Mouse (Mus musculus) right cerebral cortex, adult 2 months (tissue): Measurements from ENCODE around the gene Zcchc9.
"Not testable (repeated sequence)": the region's sequence is repeated elsewhere in the genome, so short reads cannot be mapped to it uniquely, and the experiment has no call there.

Source experiments
- DNase-seq, 2 experiments: peaks; one replicate each; pipeline ENCODE4 v3.0.0; 2021 to 2022; ENCODE audit warnings: low spot score in 2 of 2

Zcchc9 gene

GRCm38 (mm10) chr13:91807155-91807839 is at the start of gene Zcchc9:
Gene Zcchc9 (minus strand): TSS chr13:91807705.
- peak; percentile 87 to 94 for DNase-seq

DNA sequence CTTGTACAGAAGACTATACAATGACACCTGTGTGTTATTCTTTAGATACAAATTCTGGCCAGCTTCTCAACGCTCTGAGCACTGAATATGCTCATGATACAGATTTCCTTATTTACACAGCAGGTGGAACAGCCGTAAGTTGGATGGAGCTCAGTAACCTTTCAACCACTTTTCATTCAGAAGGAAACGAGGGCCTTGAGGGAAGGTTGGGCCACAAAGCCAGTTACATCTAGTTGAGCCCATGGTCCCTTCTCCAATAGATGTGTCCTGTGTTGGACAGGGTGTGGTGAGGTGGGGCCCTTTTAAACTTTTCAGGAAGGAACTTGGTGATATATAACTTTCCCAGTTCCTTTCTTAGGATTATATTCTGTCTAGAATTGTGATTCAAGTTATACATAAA is 46.9 kb upstream of the Zcchc9 start:
- no peak for DNase-seq

DNA sequence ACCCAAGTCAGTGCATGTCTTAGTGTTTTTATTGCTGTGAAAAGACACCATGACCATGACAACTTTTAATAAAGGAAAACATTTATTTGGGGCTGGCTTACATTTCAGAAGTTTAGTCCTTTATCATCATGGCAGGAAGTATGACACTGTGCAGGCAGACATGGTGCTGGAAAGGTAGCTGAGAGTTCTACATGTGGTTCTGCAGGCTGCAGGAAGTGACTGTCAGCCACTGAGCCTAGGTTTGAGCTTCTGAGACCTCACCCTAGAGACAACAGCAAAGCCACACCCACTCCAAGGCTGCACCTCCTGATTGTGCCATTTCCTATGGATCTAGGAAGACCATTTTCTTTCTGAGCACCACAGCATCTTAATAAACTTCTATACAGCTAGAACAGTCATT is 20.4 kb upstream of the Zcchc9 start:
- no peak for DNase-seq

DNA sequence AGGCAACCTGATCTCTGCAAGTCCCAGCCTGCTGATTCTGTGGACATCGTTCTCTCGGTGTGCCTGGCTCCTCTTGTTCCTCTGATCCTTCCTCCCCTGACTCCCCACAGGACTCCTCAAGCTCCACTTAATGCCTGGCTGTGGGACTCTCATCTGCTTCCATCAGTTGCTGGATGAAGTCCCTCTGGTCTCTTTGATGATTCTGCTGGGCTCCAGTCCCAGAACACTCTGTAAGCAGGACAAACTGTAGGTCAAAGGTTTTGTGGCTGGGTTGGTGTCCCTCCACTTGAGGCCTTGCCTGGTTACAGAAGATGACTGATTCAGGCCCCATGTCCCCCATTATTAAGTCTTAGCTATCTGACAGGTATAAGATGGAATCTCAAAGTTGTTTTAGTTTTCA is 18.6 kb upstream of the Zcchc9 start:
- no peak for DNase-seq

- DNase-seq: no peak
These were observed 17.5 kb upstream of the Zcchc9 start for GRCm38 (mm10) chr13:91824845-91825550.

GRCm38 (mm10) chr13:91823735-91824134 is 16.2 kb upstream of the Zcchc9 start:
- DNase-seq: no peak

DNA sequence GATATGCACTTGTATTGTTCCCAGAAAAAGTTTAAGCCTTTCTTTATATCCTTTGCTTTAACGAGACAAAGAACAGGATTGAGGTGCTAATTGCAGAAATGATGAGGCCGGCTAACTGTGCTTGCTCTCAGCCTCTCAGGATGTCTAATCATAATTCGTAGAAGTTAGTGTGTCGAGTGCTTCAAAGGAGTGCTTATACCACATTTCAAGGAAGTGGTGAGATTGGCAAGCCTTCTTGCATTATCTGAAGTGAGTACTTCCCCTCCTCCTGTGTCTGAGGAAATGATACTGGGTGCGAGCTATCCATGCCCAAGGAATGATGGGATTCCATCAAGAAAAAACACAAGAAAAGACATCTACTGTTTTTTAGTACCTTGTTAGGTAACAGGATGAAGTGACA is 7.2 kb upstream of the Zcchc9 start:
- no peak for DNase-seq

DNA sequence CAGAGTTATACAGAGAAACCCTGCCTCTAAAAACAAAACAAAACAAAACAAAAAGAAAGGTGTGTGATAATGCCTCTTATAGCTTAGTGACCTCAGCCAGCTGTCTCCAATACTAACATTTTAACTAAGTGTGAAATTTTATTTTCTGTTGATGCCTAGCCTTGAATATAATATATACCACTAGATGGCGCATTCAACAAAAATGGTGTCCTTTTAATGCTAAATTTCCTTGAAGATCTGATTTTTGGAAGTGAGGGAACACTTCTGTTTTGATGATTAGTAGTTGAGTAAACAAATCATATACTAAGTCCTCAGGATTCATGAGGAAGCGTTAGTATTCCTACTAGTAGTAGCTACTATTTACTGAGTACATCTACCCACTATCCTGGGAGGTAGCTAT is 2.0 kb upstream of the Zcchc9 start:
- no peak for DNase-seq

- no peak for DNase-seq
These were observed 520 bp upstream of the Zcchc9 start for GRCm38 (mm10) chr13:91807874-91808575.

- DNase-seq: no peak
These were observed 5.8 kb downstream of the Zcchc9 start for GRCm38 (mm10) chr13:91801726-91802125.

DNA sequence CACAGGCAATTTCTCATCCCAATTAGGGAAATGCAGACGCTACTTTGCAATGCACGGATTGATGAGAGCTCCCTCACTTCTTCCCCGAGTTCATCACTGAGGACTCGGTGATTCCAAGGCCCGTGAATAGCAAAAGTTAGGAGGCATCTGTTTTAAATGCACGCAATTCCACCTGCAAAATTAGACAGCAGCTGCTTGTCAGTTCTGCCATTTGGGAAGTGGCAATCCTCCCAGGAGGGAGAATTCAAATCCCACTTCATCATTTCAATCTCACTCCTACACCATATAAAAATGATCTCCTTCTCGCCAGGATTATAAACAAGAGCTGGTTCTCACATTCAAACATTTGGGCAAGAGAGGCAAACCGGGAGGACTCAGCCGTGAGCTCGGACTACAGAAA is 10.1 kb downstream of the Zcchc9 start:
- no peak for DNase-seq

DNA sequence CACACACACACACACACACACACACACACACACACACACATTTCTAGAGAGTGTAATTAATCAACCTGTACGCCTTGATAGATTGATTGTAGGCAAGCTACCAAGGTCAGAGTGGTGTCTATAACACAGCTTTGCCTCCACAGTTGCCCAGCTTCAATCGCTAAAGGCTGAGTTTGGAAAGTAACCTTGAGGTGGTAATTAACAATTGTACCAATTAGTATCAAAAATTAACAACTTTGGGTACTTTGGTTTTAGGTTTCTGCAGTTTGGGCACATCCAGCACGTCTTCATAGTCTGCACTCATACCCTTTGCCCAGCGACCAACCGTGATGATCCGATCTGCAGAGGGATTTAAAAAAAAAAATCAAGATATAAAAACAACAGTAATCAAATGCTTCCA is 10.6 kb downstream of the Zcchc9 start:
- no peak for DNase-seq

DNA sequence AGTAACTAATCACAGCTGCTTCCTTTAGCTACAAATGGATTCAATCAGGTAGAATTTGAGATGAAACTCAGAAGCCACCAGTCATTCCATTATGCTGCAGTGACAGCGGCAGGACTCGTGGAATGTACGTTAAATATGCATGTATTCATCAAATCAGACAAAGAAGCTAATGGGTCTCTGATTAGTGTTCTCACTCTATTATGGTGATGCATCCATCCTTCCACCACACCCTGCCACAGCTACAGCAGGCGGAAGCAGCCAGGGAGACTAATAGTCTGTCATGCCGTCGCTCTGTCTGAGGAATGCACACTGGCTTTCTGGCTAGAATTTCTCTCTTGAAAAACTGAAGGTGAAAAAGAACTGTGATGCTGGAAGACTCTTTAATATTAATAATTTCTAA is 11.5 kb downstream of the Zcchc9 start:
- no peak for DNase-seq

DNA sequence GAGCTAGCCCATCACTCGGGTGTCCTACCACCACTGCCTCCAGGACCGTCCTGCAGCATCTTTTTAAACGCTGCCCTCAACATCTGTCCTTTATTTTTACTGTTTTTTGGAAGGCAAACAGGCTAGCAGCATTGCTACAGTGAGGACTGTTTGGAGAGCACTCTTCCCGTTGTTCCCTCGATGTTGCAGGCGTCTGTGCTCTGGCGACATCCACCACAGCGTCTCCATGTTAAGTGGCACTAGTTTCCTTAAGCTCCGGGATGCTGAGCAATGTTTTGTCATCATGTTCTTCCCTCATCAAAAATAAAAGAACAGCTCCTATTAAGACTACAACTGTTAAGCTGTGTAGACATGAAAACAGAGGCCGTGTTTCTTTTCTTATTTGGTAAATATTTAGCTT is 11.9 kb downstream of the Zcchc9 start:
- DNase-seq: no peak

DNA sequence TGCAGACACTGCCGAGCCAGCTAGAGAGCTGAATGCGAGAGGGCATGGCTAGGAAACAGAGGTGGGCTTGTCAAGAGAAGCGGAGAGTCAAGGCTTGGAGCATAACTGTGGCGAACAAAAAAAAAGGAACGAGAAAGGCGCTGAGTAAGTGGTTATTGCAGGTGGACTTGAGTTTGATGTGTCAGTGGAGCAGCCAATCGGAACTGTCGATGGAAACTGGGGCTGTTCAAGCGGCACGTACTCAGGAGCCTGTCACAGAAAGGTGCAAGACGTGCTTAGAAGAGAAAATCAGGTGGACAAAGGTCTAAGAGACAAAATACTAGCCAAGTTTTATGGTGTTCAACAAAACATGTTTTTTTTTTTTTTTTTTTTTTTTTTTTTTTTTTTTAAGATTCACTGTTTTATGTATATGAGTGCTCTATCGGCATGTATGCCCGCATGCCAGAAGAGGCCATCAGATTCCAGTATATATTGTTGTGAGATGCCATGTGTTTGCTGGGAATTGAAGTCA is 12.5 kb downstream of the Zcchc9 start:
- DNase-seq: no peak

- DNase-seq: no peak
These were observed 15.5 kb downstream of the Zcchc9 start for GRCm38 (mm10) chr13:91792035-91792434.

GRCm38 (mm10) chr13:91779892-91780291 is 27.6 kb downstream of the Zcchc9 start:
- no peak for DNase-seq

- DNase-seq: no peak
These were observed 29.4 kb downstream of the Zcchc9 start for GRCm38 (mm10) chr13:91778092-91778491.

GRCm38 (mm10) chr13:91768683-91769651 is 38.5 kb downstream of the Zcchc9 start:
- no peak for DNase-seq

DNA sequence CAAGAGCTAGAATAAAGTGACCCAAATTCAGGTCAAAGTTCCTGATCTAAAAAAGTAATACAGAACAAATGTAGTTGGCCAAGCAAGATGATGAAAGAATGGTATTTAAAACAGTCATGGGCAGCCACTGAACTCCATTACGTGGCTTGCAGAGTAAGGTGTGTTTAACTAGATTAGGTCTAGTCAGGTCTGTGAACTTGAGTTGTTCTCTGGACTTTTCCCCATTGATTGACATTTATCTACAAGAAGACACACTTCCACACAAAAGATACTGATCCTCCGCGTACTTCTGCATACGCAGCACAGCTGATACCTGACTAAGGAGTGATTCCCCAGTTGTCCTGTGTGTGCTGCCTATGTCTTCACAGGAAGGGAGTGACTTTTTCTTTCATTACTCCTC is 41.9 kb downstream of the Zcchc9 start:
- DNase-seq: no peak

DNA sequence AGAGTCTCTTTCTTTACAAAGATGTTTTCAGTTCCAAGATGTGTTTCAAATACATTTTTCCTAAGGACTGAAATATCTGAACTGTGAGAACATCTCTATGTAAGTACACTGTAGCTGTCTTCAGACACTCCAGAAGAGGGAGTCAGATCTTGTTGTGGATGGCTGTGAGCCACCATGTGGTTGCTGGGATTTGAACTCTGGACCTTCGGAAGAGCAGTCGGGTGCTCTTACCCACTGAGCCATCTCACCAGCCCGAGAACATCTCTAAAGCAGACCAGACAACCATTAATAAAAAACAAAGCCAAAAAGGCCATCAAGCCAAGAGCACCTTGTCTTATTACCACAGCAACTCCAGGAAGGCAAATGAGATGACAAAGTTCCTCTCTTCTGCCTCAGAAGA is 43.9 kb downstream of the Zcchc9 start:
- DNase-seq: not testable (repeated sequence)
